Mouse (Mus musculus) ES-Bruce4 (cell line): ENCODE results near the gene Foxc2.

Experiments used
- CTCF ChIP-seq: IDR thresholded peaks from one replicate; pipeline ENCODE4 v1.8.1; 2011; ENCODE audit warnings: low read depth, low read length
- EP300 ChIP-seq: IDR thresholded peaks from 2 replicates; pipeline ENCODE4 v1.6.1; 2011; ENCODE audit warnings: low read depth, low read length; ENCODE audit not compliant: insufficient read depth
- POLR2A ChIP-seq: IDR thresholded peaks from one replicate; pipeline ENCODE4 v1.8.1; 2011; ENCODE audit warnings: low read length; ENCODE audit not compliant: insufficient read depth

DNA sequence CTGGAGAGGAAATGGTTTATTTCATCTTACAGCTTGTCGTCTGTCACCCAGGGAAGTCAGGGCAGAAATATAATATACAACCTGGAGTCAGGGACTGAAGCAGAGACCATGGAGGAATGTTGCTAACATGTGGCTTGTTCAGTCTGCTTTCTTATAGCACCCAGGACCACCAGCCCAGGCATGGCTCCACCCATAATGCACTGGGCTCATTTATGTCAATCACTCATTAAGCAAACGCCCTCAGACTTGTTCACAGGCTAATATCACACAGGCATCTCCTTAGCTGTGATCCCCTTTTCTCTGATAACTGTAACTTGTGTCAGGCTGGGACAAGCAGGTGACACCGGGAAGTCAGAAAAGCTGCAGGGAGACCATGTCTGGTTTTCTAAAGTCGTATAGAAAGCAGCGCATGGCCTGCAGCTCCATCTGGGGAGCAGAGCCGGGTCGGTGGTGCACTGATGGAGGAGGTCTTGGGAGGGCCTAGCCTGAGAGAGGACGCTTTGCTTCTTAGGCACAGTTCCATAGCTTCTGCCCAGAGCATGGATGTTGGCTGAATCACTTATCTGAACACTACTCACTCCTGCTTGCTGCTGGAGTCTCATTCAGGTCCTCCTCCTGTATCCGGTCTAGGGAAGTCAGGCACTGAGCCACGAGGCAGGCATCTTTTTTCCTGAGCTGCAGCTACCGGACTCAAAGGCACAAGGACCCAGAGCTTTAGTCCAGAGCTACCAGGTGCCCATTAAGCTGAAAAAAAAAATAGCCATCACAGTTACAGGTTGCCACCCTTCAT is 47.1 kb downstream of the Foxc2 start:
- no peak for TF ChIP-seq CTCF
- TF ChIP-seq POLR2A, result no peak
- no peak for TF ChIP-seq EP300
